Mouse (Mus musculus) olfactory bulb, adult 2 months (tissue): ENCODE results near the gene Orc3.

ENCODE experiments used
- CTCF ChIP-seq: fragments of 200-500 bp; IDR thresholded peaks from 2 replicates; pipeline ENCODE4 v1.5.1; 2012; ENCODE audit warnings: low read depth, mild to moderate bottlenecking, low read length, moderate library complexity; ENCODE audit not compliant: insufficient read depth
- POLR2A ChIP-seq: fragments of 200-500 bp; IDR thresholded peaks from 2 replicates; pipeline ENCODE4 v1.6.1; 2012; ENCODE audit warnings: mild to moderate bottlenecking, low read depth, low read length, moderate library complexity; ENCODE audit not compliant: insufficient read depth

DNA sequence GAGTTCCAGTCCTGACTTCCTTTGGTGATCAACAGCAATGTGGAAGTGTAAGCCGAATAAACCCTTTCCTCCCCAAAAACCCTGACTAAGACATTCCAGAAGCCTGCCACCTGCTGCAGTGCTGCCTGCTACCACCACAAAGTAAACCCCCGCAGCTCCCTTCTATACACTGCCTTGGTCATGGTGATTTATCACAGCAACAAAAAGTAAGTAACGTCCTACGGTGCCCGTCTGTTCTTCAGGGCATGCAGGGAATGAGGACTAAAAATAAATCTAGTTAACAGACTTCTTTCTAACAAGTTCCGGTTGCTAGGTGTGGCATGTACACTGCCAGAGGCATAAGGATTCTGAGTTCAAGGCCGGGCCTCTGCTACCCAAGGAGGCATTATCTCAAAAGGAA lies 32.8 kb downstream of the Orc3 start:
- TF ChIP-seq CTCF (no peak), POLR2A (no peak)
